In genomic region chr12:85746696-85747219, GRCm38 (mm10) we compare ENCODE assay signal across 7 mouse cellular contexts. TPM values are rescaled to one million over a fixed set of nuclear protein-coding genes. Genes with fewer than 3 reads are reported as not detected.
DNase-seq lines count a peak whose midpoint lies in the region; ATAC-seq and TF ChIP-seq lines count a peak whose summit lies in the region.

No protein-coding gene starts in this region.

- 18% methylated on average over 21 of the region's 21 CpGs for WGBS in lung, postnatal 0 days
- 22% methylated on average over 21 of the region's 21 CpGs for WGBS in forebrain, embryonic 13.5 days
- 18% methylated on average over 21 of the region's 21 CpGs for WGBS in limb, embryonic 12.5 days
- WGBS in stomach, embryonic 14.5 days = 19% methylated on average over 21 of the region's 21 CpGs

- peak overlapping the region; percentile 43 for H3K9ac ChIP-seq in lung, postnatal 0 days (replicated peaks; ENCODE audit: low read depth)
- peak overlapping the region; percentile 54 for H3K9ac ChIP-seq in forebrain, embryonic 13.5 days
- H3K9ac ChIP-seq in limb, embryonic 12.5 days (replicated peaks) = peak overlapping the region; percentile 53
- H3K9ac ChIP-seq in stomach, embryonic 14.5 days (replicated peaks; ENCODE audit: low read depth, low read length) = no peak overlapping the region; the same call in 1 of the 2 replicates

- H3K9me3 ChIP-seq in lung, postnatal 0 days (ENCODE audit: low read length) = no peaks in the 10 kb centered on the region
- H3K9me3 ChIP-seq in forebrain, embryonic 13.5 days (replicated peaks) = no peaks in the 10 kb centered on the region
- H3K9me3 ChIP-seq in limb, embryonic 12.5 days = no peaks in the 10 kb centered on the region
- no peaks in the 10 kb centered on the region for H3K9me3 ChIP-seq in stomach, embryonic 14.5 days (ENCODE audit: control insufficient read depth, low read depth, low read length)

- TF ChIP-seq EP300 in lung, postnatal 0 days (IDR thresholded peaks at IDR 0.05) = no peak

- peak overlapping the region; percentile 69; the same call in 1 of the 2 replicates for H3K27ac ChIP-seq in lung, postnatal 0 days (ENCODE audit: low read length)
- no peak overlapping the region for H3K27ac ChIP-seq in forebrain, embryonic 13.5 days
- no peak overlapping the region for H3K27ac ChIP-seq in limb, embryonic 12.5 days
- no peak overlapping the region for H3K27ac ChIP-seq in stomach, embryonic 14.5 days (ENCODE audit: low read length)

- no peaks in the 10 kb centered on the region for H3K27me3 ChIP-seq in lung, postnatal 0 days (replicated peaks; ENCODE audit: insufficient read depth, low read length)
- H3K27me3 ChIP-seq in forebrain, embryonic 13.5 days = peaks cover 23% of the 10 kb centered on the region
- H3K27me3 ChIP-seq in limb, embryonic 12.5 days = peaks cover 24% of the 10 kb centered on the region
- no peaks in the 10 kb centered on the region for H3K27me3 ChIP-seq in stomach, embryonic 14.5 days (ENCODE audit: control insufficient read depth, insufficient read depth, low read length)

- H3K4me1 ChIP-seq in lung, postnatal 0 days (ENCODE audit: insufficient read depth, low read depth, low read length) = 0 out of 2 replicates have a peak, but pooled peaks cover 4% of the 10 kb centered on the region
- peaks cover 16% of the 10 kb centered on the region for H3K4me1 ChIP-seq in forebrain, embryonic 13.5 days
- H3K4me1 ChIP-seq in limb, embryonic 12.5 days (replicated peaks) = peaks cover 8% of the 10 kb centered on the region
- H3K4me1 ChIP-seq in stomach, embryonic 14.5 days (ENCODE audit: control insufficient read depth, insufficient read depth, low read length) = peaks cover 3% of the 10 kb centered on the region; the same call in 1 of the 2 replicates

- no peak for DNase-seq in lung, postnatal 0 days (ENCODE audit: low spot score)
- no peak for DNase-seq in lung, adult 18-20 months
- DNase-seq in layer of hippocampus, postnatal 36 days = no peak
- no peak for DNase-seq in natural killer cell, adult 2 months (ENCODE audit: low spot score in 2 of 2)

- peak; percentile 19 for ATAC-seq in lung, postnatal 0 days
- peak; percentile 10; the same call in 1 of the 2 replicates for ATAC-seq in forebrain, embryonic 13.5 days
- peak; percentile 11; the same call in 1 of the 2 replicates for ATAC-seq in limb, embryonic 12.5 days (ENCODE audit: insufficient number of reproducible peaks, insufficient read depth, low FRiP score, low TSS enrichment, low read depth)
- ATAC-seq in stomach, embryonic 14.5 days (ENCODE audit: insufficient number of reproducible peaks, insufficient read depth, low FRiP score, low read depth) = peak; percentile 24; the same call in 1 of the 2 replicates

- H3K36me3 ChIP-seq in lung, postnatal 0 days (ENCODE audit: insufficient read depth, low read length) = no peaks in the 10 kb centered on the region
- H3K36me3 ChIP-seq in forebrain, embryonic 13.5 days (ENCODE audit: poor library complexity, severe bottlenecking) = no peaks in the 10 kb centered on the region
- H3K36me3 ChIP-seq in limb, embryonic 12.5 days = no peaks in the 10 kb centered on the region
- no peaks in the 10 kb centered on the region for H3K36me3 ChIP-seq in stomach, embryonic 14.5 days (ENCODE audit: control insufficient read depth, insufficient read depth, low read length)

- peak overlapping the region; percentile 57 for H3K4me3 ChIP-seq in lung, postnatal 0 days (ENCODE audit: low read depth, low read length)
- H3K4me3 ChIP-seq in forebrain, embryonic 13.5 days = peak overlapping the region; percentile 45
- peak overlapping the region; percentile 51 for H3K4me3 ChIP-seq in limb, embryonic 12.5 days (replicated peaks)
- H3K4me3 ChIP-seq in stomach, embryonic 14.5 days (ENCODE audit: low read depth, low read length) = peak overlapping the region; percentile 32

- H3K4me2 ChIP-seq in lung, postnatal 0 days (replicated peaks; ENCODE audit: low read depth, low read length) = peak overlapping the region; percentile 89
- H3K4me2 ChIP-seq in forebrain, embryonic 13.5 days = peak overlapping the region; percentile 86
- H3K4me2 ChIP-seq in limb, embryonic 12.5 days = peak overlapping the region; percentile 88
- peak overlapping the region; percentile 90 for H3K4me2 ChIP-seq in stomach, embryonic 14.5 days (replicated peaks; ENCODE audit: low read depth, low read length)

- TF ChIP-seq CTCF in lung, postnatal 0 days (IDR thresholded peaks at IDR 0.05) = peak; percentile 14; the same call in 1 of the 2 replicates

RNA-seq across cellular contexts. Expression of gene Flvcr2, which starts 0.4 kb away (rescaled TPM):
- polyA plus RNA-seq in lung, postnatal 0 days (2015; fragmentation: Nextera tagmentation; extraction: Ambion mirVana) = 23.3 and 26.8 TPM in 2 replicates
- 2.2 and 2.6 TPM in 2 replicates for polyA plus RNA-seq in forebrain, embryonic 13.5 days (2015; fragmentation: Nextera tagmentation; extraction: Ambion mirVana)
- polyA plus RNA-seq in limb, embryonic 12.5 days (2016; fragmentation: Nextera tagmentation; extraction: Ambion mirVana) = 1.8 and 2.1 TPM in 2 replicates
- polyA plus RNA-seq in stomach, embryonic 14.5 days (2014; fragmentation: Nextera tagmentation; extraction: Ambion mirVana) = 0.77 and 1.2 TPM in 2 replicates
- total RNA-seq in layer of hippocampus, postnatal 36 days (2021) = 1 to 10 TPM; 1.8 to 2.6 TPM
